Mouse (Mus musculus) left cerebral cortex, postnatal 25 days (tissue): ENCODE results near the gene Haus3. TPM values are rescaled to one million over a fixed set of nuclear protein-coding genes. Genes with fewer than 3 reads are reported as not detected.

Source experiments
- DNase-seq, 2 experiments: peaks; one replicate each; pipeline ENCODE4 v3.0.0; 2022; ENCODE audit warnings: low spot score in 2 of 2, mixed read lengths in 1 of 2
- intact Hi-C: fragments of 180-260 bp; cut with DNase I; formaldehyde crosslinking; loops from one replicate; pipeline ENCODE4 v1.15.1; 2025
- total RNA-seq, 2 experiments: library from RNA; stranded (reverse); gene quantifications; 2 replicates each; pipeline ENCODE4 v1.2.3; 2021

Gene Haus3
- total RNA-seq, 2 experiments from 2014 or later: 6.1 to 7.7 TPM

DNA sequence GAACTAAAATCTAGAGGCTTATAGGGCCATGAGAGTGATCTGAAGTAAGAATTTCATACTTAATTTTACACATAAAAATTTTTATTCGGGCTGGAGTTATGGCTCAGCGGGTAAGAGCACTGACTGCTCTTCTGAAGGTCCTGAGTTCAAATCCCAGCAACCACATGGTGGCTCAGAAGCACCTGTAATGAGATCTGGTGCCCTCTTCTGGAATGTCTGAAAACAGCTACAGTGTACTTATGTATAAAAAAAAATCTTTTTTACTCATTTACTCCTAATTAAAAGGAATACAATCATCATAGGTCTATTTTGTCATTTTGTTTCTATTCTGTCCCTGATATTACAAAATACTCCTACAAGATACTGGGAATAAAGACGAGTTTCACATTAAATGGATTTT is 21.8 kb downstream of the Haus3 start:
- DNase-seq: no peak
- intact Hi-C loops: loop anchor here (5.0 kb wide), 1 partner anchor 50 kb away; no protein-coding TSS in a partner anchor

- peak; percentile 7 to 51 for DNase-seq
- intact Hi-C loops: loop anchor here (5.0 kb wide), 1 partner anchor 352 kb away; no protein-coding TSS in a partner anchor
Measured at GRCm38 (mm10) chr5:34139751-34140150, 29.6 kb downstream of the Haus3 start.

DNA sequence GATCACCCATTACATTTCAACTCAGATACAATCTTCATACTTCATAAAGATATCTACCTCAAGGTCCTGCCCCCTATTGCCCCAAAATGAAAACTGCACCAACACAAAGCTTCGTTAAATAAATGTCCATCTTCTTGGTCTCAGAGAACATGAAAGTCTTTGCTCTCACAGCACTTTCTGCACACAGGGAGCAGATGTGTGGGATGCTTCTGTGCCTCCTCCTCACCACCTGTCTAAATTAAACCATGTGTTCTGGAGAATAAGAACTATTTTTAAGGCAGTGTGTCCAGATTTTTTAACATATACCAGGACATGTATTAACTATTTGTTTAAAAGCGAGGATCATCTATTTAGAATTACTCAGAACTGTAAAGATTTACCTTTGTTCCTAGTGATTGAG is 36.6 kb downstream of the Haus3 start:
- peak in 1 of 2 experiments; percentile 65 for DNase-seq
- intact Hi-C loops: no loop called here

DNA sequence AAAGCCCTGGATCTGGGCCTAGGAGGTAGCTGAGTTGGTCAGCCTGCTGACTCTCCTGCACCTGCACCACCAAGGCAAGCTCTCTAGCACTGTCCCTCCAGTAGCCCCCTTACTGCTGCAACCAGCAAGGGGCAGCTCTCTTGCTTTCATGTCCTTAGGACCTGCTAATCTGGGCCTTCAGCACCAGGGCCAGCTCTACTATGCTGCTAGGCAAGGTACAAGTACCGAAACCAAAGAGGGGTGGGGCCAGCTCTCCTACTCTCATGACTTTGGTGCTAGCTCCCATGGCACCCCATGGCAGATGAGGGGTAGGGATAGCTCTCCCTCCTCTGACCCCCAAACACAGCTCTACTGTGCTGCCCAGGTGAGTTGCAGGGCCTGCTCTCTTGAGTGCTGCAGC is 45.2 kb downstream of the Haus3 start:
- intact Hi-C loops: no loop called here
- DNase-seq: no peak

DNA sequence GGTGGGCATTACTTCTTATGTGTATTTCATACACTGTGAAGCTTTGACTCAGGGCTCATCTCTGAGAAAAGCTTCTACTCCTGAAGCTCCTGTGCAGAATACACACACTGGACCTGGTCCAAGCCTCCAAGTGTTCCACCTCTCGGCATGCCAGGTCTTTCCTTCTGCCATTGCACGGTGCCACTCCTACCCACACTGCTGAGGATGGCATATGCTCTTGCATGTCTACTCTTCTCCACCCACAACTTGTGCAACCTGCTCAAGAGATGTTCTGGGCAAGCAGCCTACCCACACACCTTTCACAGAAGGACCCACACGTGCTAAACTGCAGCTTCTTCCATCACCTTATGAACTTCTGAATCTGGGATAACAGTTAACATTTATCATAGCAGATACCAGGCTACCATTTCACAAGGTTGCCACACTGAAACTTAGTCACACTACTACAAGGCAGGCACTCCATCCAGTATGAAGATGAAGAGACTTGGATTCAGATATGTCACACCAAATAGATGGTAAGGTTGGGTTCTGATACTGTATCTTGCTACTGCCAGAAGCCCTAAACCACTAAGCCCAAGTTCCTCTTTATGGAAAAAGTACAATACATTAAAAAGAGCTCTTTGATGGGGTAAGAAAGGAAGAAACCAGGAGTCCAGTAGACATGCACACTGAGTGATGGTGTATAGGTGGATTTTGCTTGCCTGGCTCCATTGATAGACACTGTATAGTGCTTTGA is 50.0 kb downstream of the Haus3 start:
- peak; percentile 12 to 81 for DNase-seq
- intact Hi-C loops: no loop called here

- no peak for DNase-seq
- intact Hi-C loops: no loop called here
Measured at GRCm38 (mm10) chr5:34105681-34106080, 63.6 kb downstream of the Haus3 start.

Other genes starting within 250 kb of the Haus3 start
- 10 to 100 TPM; 18.8 to 19.8 TPM for gene Nelfa, start 233.1 kb downstream of the Haus3 start, total RNA-seq
- gene Gm1673, start 186.1 kb downstream of the Haus3 start, total RNA-seq: 10 to 100 TPM; 83.0 to 93.1 TPM
- 100 to 1,000 TPM; 180 to 191 TPM for gene Nat8l, start 173.5 kb downstream of the Haus3 start, total RNA-seq
- 1 to 10 TPM; 1.7 to 1.8 TPM for gene Poln, start 79 bp downstream of the Haus3 start, total RNA-seq
- 10 to 100 TPM; 77.6 to 96.5 TPM for gene Mxd4, start 18.2 kb upstream of the Haus3 start, total RNA-seq
- 10 to 100 TPM; 40.6 to 62.2 TPM for gene Zfyve28, start 118.9 kb upstream of the Haus3 start, total RNA-seq
- 1 to 10 TPM in 1 of 2 experiments, under 1 TPM in 1; 0.71 to 1.1 TPM for gene Cfap99, start 119.1 kb upstream of the Haus3 start, total RNA-seq
- gene Rnf4, start 166.8 kb upstream of the Haus3 start, total RNA-seq: 10 to 100 TPM; 86.9 to 89.8 TPM
- 10 to 100 TPM; 38.1 to 39.7 TPM for gene Fam193a, start 200.4 kb upstream of the Haus3 start, total RNA-seq